Mouse (Mus musculus): ENCODE data around the gene Mup18. TPM values are rescaled to one million over a fixed set of nuclear protein-coding genes. Genes with fewer than 3 reads are reported as not detected.

Gene Mup18
- not detected for polyA plus RNA-seq (2017; shearing (Covaris generic))

GRCm38 (mm10) chr4:61674036-61674435 lies at the start of gene Mup18:
Mup18 (minus strand) TSS chr4:61674136.

Other genes with a start within 250 kb of the Mup18 start
- gene Mup15, start 234.4 kb downstream of the Mup18 start, polyA plus RNA-seq (2017; shearing (Covaris generic)) = not detected
- not detected for gene Mup16, start 154.6 kb downstream of the Mup18 start, polyA plus RNA-seq (2017; shearing (Covaris generic))
- not detected for gene Mup17, start 78.3 kb downstream of the Mup18 start, polyA plus RNA-seq (2017; shearing (Covaris generic))
- gene Mup19, start 108.1 kb upstream of the Mup18 start, polyA plus RNA-seq (2017; shearing (Covaris generic)) = not detected
- gene Mup5, start 161.1 kb upstream of the Mup18 start, polyA plus RNA-seq (2017; shearing (Covaris generic)) = not detected